Mouse (Mus musculus) neural tube, embryonic 12.5 days (tissue): ENCODE measurements around the gene Ssc4d. TPM values are rescaled to one million over a fixed set of nuclear protein-coding genes. Genes with fewer than 3 reads are reported as not detected.
A peak's percentile ranks its signal among the peaks of the same experiment; 100 is the strongest.

Experiments
- ATAC-seq: fragments of 200-750 bp; cut with Nextera tagmentation; 2 replicates; pipeline ENCODE4 v1.8.0; 2017; ENCODE audit warnings: low read depth, mild to moderate bottlenecking, moderate TSS enrichment, moderate library complexity; ENCODE audit not compliant: low FRiP score
- H3K27ac ChIP-seq: fragments of 300-500 bp; sonication (generic); 2 replicates; pipeline ENCODE4 v1.5.1; 2016
- H3K27me3 ChIP-seq: fragments of 300-500 bp; sonication (generic); replicated peaks from 2 replicates; pipeline ENCODE4 v1.6.1; 2016; ENCODE audit warnings: mild to moderate bottlenecking
- H3K36me3 ChIP-seq: fragments of 300-500 bp; sonication (generic); 2 replicates; pipeline ENCODE4 v1.6.1; 2016; ENCODE audit warnings: mild to moderate bottlenecking
- H3K4me1 ChIP-seq: fragments of 300-500 bp; sonication (generic); 2 replicates; pipeline ENCODE4 v1.6.1; 2016
- H3K4me2 ChIP-seq: fragments of 300-500 bp; sonication (generic); replicated peaks from 2 replicates; pipeline ENCODE4 v1.6.1; 2016; ENCODE audit warnings: mild to moderate bottlenecking
- H3K4me3 ChIP-seq: fragments of 300-500 bp; sonication (generic); 2 replicates; pipeline ENCODE4 v1.5.1; 2016
- H3K9ac ChIP-seq: fragments of 300-500 bp; sonication (generic); 2 replicates; pipeline ENCODE4 v1.6.1; 2016; ENCODE audit warnings: mild to moderate bottlenecking
- H3K9me3 ChIP-seq: fragments of 300-500 bp; sonication (generic); 2 replicates; pipeline ENCODE4 v1.6.1; 2016; ENCODE audit warnings: mild to moderate bottlenecking
- WGBS: fragments of 180-500 bp; shearing (Covaris S2); methylation state at CpG from one replicate; pipeline ENCODE4 v1.1.7; 2016; 5-methylcytosine and 5-hydroxymethylcytosine counted together
- polyA plus RNA-seq: library from polyadenylated mRNA; unstranded; fragments of >200 nt; fragmentation: Nextera tagmentation; extraction: Ambion mirVana; gene quantifications from 2 replicates; pipeline ENCODE4 v1.2.1, GENCODE M21; 2016

Gene Ssc4d
- polyA plus RNA-seq: 1.4 and 1.7 TPM in 2 replicates

DNA sequence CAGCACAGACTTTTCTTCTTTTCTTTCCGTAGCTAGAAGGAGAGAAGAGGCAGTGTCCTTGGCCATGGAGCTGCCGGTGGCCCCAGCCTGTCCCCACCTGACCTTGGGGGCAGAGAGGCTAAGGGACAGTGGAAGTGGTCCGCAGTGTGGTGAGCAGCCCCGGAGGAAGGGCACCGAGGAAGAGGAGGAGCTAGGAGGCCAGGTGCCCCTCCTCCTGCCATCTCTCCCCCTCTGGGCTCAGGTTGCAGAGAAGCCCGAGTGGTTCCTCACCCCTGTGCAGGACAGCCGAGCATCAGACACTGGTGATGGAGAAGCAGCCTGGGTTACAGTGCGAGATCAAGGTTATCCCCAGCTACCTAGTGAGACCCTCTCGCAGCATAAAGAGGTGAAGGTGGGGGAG lies at the start of gene Ssc4d:
Gene Ssc4d (minus strand): TSS at position 167 of the 400 bp plus-strand sequence.
- ATAC-seq: no peak
- Histone ChIP-seq H3K27ac (no peak within 1 kb of the TSS), H3K4me3 (no peak within 1 kb of the TSS), H3K4me2 (no peak within 1 kb of the TSS), H3K4me1 (no peaks in the 10 kb centered on the region), H3K36me3 (no peaks in the 10 kb centered on the region), H3K9ac (no peak within 1 kb of the TSS), H3K9me3 (no peaks in the 10 kb centered on the region), H3K27me3 (no peaks in the 10 kb centered on the region)
- 19% methylated on average over 9 of the region's 9 CpGs for WGBS

DNA sequence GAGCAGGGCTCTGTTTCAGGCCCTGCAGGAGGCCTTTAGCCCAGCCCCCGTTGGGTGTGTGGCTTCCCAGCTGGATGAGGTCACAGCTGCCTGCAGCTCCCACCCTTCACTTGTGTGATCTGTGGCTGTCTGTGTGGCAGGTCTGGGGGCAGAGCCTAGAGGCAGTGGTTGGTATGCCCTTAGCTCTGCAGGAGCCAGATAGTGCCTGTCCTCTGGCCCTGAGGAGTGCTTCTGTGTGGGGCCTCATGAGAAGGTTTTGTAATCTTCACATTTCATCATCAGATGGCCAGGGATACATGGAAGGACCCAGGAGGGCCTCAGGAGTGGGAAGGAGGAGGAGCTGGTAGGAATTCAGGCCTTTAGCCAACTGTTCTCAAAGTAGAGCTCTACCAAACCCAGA lies 45.6 kb upstream of the Ssc4d start:
- no peak for ATAC-seq
- 35% methylated on average over 1 of the region's 1 CpGs for WGBS
- H3K4me3 ChIP-seq: no peak overlapping the region
- no peaks in the 10 kb centered on the region for H3K27me3 ChIP-seq
- H3K27ac ChIP-seq: no peak overlapping the region
- H3K9ac ChIP-seq: no peak overlapping the region
- H3K4me1 ChIP-seq: peaks cover 3% of the 10 kb centered on the region; the same call in 1 of the 2 replicates
- no peaks in the 10 kb centered on the region for H3K9me3 ChIP-seq
- peaks cover 9% of the 10 kb centered on the region for H3K36me3 ChIP-seq
- H3K4me2 ChIP-seq: no peak overlapping the region

DNA sequence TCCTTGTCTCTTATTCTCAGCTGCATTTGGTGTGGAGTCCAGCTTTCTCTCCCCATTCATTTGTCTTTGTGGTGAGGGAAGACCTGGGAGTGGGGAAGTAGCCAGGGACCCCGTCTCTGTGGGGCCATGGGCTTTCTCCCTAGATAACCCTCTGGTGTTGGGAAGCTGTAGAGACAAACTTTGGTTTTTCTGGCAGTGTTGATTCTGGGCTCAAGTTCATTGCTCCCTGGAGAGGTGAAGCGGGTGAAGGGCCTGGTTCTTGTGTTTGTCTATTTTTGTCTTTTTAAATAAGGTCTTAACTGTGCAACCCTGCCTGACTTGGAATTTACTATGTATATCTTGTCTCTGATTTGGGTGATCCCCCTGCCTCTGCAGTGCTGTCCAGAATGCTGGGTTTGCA lies 44.4 kb upstream of the Ssc4d start:
- H3K27me3 ChIP-seq: no peaks in the 10 kb centered on the region
- H3K9me3 ChIP-seq: no peaks in the 10 kb centered on the region
- no peak overlapping the region for H3K4me3 ChIP-seq
- H3K9ac ChIP-seq: no peak overlapping the region
- no peak overlapping the region for H3K27ac ChIP-seq
- peaks cover 10% of the 10 kb centered on the region for H3K36me3 ChIP-seq
- H3K4me2 ChIP-seq: no peak overlapping the region
- ATAC-seq: no peak
- WGBS: 87% methylated on average over 2 of the region's 2 CpGs
- H3K4me1 ChIP-seq: peaks cover 3% of the 10 kb centered on the region; the same call in 1 of the 2 replicates

DNA sequence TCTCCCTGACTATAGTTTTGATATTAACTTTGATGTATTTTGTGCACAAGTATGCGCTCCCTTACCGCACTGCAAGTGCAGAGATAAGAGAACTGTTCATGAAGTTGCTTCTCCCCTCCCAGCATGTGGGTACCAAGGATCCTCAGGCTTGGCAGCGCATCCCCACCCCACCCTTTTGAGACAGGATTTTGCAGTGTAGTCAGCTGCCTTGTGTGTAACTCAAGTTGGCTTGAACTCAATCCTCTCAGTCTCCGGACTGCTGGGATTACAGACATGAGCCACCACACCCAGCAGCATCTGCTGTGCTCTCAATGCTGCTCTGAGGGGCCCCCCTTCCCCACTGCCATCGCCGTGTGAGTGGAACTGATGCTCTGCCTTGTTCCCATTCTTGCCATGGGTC lies 42.9 kb upstream of the Ssc4d start:
- H3K9me3 ChIP-seq: no peaks in the 10 kb centered on the region
- peaks cover 22% of the 10 kb centered on the region for H3K36me3 ChIP-seq
- H3K4me1 ChIP-seq: peaks cover 3% of the 10 kb centered on the region; the same call in 1 of the 2 replicates
- no peak overlapping the region for H3K9ac ChIP-seq
- no peaks in the 10 kb centered on the region for H3K27me3 ChIP-seq
- ATAC-seq: no peak
- no peak overlapping the region for H3K27ac ChIP-seq
- H3K4me2 ChIP-seq: no peak overlapping the region
- WGBS: 91% methylated on average over 6 of the region's 6 CpGs
- H3K4me3 ChIP-seq: no peak overlapping the region

DNA sequence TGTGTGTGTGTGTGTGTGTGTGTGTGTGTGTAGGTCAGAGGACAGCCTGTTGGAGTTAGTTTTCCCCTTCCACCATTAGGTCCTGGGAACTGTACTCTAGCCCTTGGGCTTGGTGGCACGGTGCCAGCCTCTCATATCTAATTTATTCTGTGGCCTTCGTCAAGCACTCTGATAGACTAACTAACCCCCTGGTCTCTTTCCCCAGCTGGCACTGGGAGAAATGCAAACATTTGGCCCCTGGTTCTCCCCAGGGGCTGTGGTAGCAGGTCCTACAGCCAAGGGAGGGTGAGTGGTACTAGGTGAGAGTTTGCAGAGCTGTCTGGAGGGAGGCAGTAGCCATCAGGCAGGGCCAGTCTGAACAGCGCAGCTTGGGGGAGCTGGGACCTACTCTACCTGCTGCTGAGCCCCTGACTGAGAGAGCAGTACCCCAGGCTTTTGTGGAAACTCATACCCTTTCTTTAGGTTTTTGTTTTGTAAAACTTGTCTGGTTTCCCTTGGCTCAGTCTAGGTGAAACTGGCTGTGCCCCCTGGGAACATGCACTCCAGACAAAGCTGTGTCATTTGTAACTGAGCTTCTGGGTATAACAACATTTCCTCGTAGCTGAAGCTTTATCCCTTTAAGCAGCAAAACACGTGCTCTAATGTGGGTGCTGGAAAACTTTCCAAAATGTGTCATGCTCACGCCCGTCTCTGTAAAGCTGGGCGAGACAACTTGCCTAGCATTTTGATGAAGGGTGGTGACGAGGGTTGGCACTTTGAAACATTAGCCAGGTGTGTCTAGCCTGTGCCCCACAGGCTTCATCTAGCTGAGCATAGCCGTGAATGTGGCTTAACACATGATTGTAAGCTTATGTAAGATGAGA lies 41.9 kb upstream of the Ssc4d start:
- Histone ChIP-seq H3K4me3 (no peak overlapping the region), H3K4me2 (no peak overlapping the region), H3K27me3 (no peaks in the 10 kb centered on the region), H3K4me1 (peaks cover 3% of the 10 kb centered on the region; the same call in 1 of the 2 replicates), H3K9ac (0 out of 2 replicates have a peak overlapping the region, but pooled peaks have one; percentile 17), H3K27ac (no peak overlapping the region), H3K36me3 (peaks cover 32% of the 10 kb centered on the region), H3K9me3 (no peaks in the 10 kb centered on the region)
- ATAC-seq: no peak
- 83% methylated on average over 10 of the region's 10 CpGs for WGBS

DNA sequence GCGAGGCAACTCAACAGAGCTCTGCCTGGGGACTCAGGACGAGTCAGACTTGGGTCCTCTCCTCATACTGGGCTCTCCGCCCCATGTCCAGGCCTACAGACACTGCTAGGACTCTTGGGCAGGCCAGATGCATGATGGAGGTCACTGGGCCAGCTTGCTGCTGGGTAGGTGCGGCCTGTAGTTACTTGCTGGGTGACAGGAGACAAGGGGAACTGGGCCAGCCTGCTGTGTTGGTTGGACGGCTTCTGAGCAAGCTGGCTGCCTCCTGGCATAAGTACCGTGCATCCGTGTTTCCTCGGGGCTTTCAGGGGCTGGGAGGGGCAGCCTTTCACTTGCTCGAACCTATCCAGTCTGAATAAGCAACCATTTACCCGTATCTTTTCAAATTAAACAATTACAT lies 41.3 kb upstream of the Ssc4d start:
- Histone ChIP-seq H3K9me3 (no peaks in the 10 kb centered on the region), H3K4me2 (no peak overlapping the region), H3K4me3 (no peak overlapping the region), H3K27ac (no peak overlapping the region), H3K27me3 (no peaks in the 10 kb centered on the region), H3K4me1 (peaks cover 3% of the 10 kb centered on the region; the same call in 1 of the 2 replicates), H3K9ac (no peak overlapping the region), H3K36me3 (peaks cover 37% of the 10 kb centered on the region)
- WGBS: 90% methylated on average over 10 of the region's 10 CpGs
- ATAC-seq: no peak

DNA sequence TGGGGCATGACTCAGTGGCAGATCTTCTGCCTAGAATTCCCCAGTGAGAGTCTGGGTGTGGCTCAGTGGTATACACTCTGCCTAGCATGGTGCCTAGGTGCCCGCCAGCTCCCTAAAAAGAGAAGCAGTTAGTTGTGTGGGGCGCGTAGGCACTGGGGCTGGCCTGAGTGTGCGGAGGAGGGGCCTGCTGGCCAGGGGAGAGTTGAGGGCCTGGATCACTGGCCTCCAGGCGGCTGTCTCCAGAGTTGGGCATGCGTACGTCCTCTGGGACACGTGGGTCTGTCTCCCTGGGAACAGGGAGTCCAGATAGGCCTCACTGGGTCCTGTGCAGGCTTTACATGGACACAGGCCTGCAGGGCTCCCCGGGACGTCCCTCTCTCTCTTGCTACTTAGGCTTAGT lies 40.5 kb upstream of the Ssc4d start:
- ATAC-seq: no peak
- Histone ChIP-seq H3K4me3 (no peak overlapping the region), H3K27ac (no peak overlapping the region), H3K27me3 (no peaks in the 10 kb centered on the region), H3K36me3 (peaks cover 40% of the 10 kb centered on the region), H3K4me1 (peaks cover 3% of the 10 kb centered on the region; the same call in 1 of the 2 replicates), H3K9ac (no peak overlapping the region), H3K9me3 (no peaks in the 10 kb centered on the region), H3K4me2 (no peak overlapping the region)
- 91% methylated on average over 10 of the region's 10 CpGs for WGBS

DNA sequence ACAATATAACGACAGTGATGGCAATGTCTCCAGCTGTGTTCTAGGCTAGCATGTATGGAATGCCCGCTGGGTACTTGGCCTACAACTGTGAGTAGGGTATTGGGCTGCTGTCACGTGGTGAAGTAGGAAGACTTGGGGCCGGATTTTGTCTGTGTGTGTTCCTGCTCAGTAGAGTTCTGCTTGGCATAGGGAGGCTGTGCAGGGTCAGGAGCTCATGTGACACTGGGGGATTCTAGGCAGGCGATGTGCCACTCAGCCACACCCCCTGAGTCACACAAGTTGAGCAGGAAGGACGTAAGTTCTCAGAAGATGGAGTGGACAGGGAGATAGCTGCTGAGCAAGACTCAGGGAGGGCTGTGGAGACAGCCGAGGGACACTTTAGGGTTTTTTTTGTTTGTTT lies 33.4 kb upstream of the Ssc4d start:
- 83% methylated on average over 7 of the region's 7 CpGs for WGBS
- Histone ChIP-seq H3K9me3 (no peaks in the 10 kb centered on the region), H3K27ac (no peak overlapping the region), H3K27me3 (no peaks in the 10 kb centered on the region), H3K9ac (no peak overlapping the region), H3K4me2 (no peak overlapping the region), H3K4me3 (no peak overlapping the region), H3K36me3 (peaks cover 29% of the 10 kb centered on the region), H3K4me1 (0 out of 2 replicates have a peak, but pooled peaks cover 2% of the 10 kb centered on the region)
- ATAC-seq: no peak

DNA sequence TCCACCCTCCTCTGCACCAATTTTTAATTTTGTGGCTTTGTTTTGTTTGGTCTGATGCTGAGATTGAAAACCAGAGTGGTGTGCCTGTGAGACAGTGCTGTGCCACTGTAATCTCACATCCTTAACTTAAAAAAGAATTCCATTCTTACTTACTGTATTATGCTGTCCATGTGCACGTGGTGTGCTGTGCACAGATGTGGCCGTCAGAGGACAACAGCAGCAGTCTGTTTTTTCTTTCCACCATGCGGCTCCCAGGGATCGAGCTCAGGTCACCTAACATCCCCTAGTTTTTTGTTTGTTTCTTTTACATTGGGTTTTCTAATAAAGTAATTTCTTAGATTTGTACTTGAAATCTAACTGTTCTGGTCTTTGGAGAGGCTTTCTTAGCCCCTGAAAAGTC lies 30.2 kb upstream of the Ssc4d start:
- ATAC-seq: no peak
- Histone ChIP-seq H3K36me3 (peaks cover 15% of the 10 kb centered on the region), H3K4me3 (no peak overlapping the region), H3K4me2 (no peak overlapping the region), H3K9ac (no peak overlapping the region), H3K4me1 (peaks cover 6% of the 10 kb centered on the region; the same call in 1 of the 2 replicates), H3K9me3 (0 out of 2 replicates have a peak, but pooled peaks cover 4% of the 10 kb centered on the region), H3K27me3 (no peaks in the 10 kb centered on the region), H3K27ac (no peak overlapping the region)
- WGBS: 77% methylated on average over 4 of the region's 4 CpGs

DNA sequence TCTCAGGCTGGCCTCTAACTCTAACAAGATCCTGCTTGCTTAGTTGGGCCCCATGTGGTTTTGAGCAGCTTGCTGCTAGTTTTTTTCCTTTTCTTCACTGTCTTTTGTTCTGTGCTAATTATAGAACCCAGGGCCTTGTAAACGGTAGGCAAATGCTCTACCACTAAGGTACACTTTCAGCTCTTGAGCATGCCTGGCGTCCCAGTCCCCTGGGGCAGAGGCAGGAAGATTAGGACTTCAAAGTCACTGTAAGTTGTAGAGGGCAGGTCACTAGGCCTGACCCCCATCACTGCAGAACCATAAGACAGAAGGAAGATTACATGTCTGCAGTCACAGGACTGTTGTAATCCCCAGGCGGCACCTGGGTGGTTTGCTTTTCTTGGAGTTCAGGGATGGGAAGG lies 28.4 kb upstream of the Ssc4d start:
- WGBS: 29% methylated on average over 3 of the region's 3 CpGs
- no peak for ATAC-seq
- no peak overlapping the region for H3K9ac ChIP-seq
- H3K36me3 ChIP-seq: peaks cover 32% of the 10 kb centered on the region
- H3K4me2 ChIP-seq: no peak overlapping the region
- H3K4me3 ChIP-seq: no peak overlapping the region
- H3K9me3 ChIP-seq: 0 out of 2 replicates have a peak, but pooled peaks cover 4% of the 10 kb centered on the region
- no peaks in the 10 kb centered on the region for H3K27me3 ChIP-seq
- no peak overlapping the region for H3K27ac ChIP-seq
- H3K4me1 ChIP-seq: peaks cover 6% of the 10 kb centered on the region; the same call in 1 of the 2 replicates

DNA sequence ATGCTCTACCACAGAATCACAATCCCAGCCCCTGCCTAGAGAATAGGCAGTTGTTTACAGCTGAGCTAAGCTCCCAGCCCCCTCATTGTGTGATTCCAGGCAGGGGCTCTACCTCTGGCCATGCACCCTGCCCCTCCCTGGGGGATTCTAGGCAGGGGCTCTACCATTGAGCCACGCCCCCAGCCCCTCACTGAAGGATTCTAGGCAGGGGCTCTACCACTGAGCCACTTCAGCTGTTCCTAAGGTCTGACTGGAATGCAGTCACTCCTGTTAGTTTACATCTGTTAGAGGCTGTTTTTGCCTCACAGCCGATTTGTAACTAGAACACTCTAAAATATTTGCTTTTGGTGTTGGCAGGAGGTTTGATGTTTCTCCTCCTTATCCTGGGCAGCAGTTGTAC lies 28.0 kb upstream of the Ssc4d start:
- H3K4me2 ChIP-seq: no peak overlapping the region
- WGBS: 79% methylated on average over 2 of the region's 2 CpGs
- H3K4me1 ChIP-seq: peaks cover 6% of the 10 kb centered on the region; the same call in 1 of the 2 replicates
- H3K27me3 ChIP-seq: no peaks in the 10 kb centered on the region
- 0 out of 2 replicates have a peak, but pooled peaks cover 4% of the 10 kb centered on the region for H3K9me3 ChIP-seq
- H3K27ac ChIP-seq: no peak overlapping the region
- no peak overlapping the region for H3K4me3 ChIP-seq
- H3K9ac ChIP-seq: no peak overlapping the region
- H3K36me3 ChIP-seq: peaks cover 35% of the 10 kb centered on the region
- no peak for ATAC-seq

DNA sequence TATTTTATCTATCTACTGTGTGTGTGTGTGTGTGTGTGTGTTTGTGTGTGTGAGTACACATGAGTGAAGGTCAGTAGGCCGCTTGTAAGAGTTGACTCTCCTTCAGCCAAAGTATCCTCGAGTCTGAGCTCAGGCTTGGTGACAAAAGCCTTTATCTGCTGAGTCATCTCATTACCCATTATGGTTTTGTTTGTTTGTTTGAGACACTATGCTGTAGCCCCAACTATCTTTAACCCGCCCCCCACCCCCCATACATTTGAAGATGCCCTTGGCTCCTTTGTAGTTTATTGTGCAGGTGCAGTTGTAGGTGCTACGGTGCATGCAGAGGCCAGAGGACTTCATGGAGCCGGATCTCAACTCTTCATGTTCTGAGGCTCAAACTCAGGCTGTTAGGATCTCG lies 26.9 kb upstream of the Ssc4d start:
- H3K27ac ChIP-seq: no peak overlapping the region
- H3K9ac ChIP-seq: no peak overlapping the region
- peaks cover 45% of the 10 kb centered on the region for H3K36me3 ChIP-seq
- H3K9me3 ChIP-seq: 0 out of 2 replicates have a peak, but pooled peaks cover 4% of the 10 kb centered on the region
- no peak for ATAC-seq
- WGBS: 94% methylated on average over 6 of the region's 6 CpGs
- no peaks in the 10 kb centered on the region for H3K27me3 ChIP-seq
- no peak overlapping the region for H3K4me2 ChIP-seq
- no peak overlapping the region for H3K4me3 ChIP-seq
- peaks cover 6% of the 10 kb centered on the region; the same call in 1 of the 2 replicates for H3K4me1 ChIP-seq
